Mouse (Mus musculus): ENCODE measurements at regions not wholly inside any gene's neighbourhood (a gene's known extent, or its start where the extent isn't known, plus 50 kb on each side); places are given as distances from the start of the nearest gene placed in this dataset.

DNA sequence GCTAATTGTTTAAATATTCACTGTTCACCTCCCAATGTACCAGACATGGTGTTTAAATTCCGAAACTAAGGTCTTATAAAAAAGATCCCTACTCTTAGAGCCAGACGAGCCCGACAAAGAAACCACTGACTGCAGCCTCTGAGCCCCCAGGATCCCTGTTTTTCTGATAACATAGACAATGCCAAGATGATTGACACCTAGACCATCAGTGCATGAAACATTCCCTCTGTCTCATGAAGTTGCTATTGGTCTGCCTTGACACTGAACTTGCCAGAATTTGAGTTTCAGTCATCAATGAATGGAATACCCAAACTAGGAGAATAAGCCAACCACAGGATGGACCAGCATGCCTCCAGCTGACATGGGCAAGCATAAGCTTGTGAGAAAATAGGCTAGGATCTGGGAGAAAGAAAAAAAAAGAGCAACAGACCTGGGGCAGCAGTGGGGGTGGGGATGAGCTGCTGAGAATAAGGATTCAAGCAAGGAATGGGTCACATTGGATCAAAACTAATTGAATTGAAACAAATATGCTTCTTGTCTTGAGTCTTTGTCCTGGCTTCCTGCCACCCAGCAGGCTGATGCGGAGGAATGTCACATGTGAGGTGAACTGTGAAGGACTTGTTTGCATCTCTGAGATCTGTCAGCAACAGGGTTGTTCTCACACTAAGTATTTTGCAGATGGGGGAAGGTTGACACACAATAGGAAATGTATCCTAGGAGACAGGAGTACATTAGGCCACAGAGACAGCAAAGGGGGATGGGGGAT, 333.0 kb downstream of the Lpin1 start:
- ATAC-seq (replicated peaks; ENCODE audit: insufficient number of reproducible peaks, low FRiP score, low TSS enrichment, poor library complexity, severe bottlenecking) = no peak

DNA sequence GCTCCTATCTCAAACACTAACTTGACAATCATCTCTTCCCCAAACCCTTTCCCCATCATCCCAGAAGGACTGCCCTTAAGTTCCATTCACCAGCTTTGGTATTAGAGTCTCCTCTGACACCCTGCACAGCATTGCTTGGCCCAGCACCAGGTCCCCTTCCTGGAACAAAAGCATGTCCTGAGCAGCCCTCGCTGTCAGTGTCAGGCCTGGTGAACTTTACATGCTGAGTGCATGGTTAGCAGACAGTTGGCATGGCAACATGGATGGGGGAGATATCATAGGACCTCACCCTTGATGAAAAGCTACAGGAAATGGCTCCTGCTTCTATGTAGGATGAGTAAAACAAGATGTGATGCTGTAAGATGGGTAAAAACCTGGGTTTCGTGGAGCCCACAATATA, 333.6 kb downstream of the Lpin1 start:
- no peak for ATAC-seq (replicated peaks; ENCODE audit: insufficient number of reproducible peaks, low FRiP score, low TSS enrichment, poor library complexity, severe bottlenecking)

DNA sequence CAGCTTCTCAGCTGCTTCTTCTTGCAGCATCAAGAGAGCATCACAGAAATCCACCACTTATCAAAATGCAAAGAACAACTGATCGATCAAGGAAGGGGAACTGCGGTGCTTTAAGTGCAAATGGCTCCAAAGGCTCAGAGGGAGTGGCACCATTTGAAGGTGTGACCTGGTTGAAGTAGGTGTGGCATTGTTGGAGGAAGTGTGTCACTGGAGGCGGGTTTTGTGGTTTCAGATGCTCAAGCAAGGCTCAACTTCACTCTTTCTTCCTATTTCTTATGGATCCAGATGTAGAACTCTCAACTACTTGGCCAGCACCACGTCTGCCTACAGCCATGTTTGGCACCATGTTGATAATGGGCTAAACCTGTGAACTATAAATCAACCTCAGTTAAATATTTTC, 334.5 kb downstream of the Lpin1 start:
- no peak for ATAC-seq (replicated peaks; ENCODE audit: insufficient number of reproducible peaks, low FRiP score, low TSS enrichment, poor library complexity, severe bottlenecking)

GRCm38 (mm10) chr12:16272441-16272840, 338.3 kb downstream of the Lpin1 start:
- no peak for ATAC-seq (replicated peaks; ENCODE audit: insufficient number of reproducible peaks, low FRiP score, low TSS enrichment, poor library complexity, severe bottlenecking)

DNA sequence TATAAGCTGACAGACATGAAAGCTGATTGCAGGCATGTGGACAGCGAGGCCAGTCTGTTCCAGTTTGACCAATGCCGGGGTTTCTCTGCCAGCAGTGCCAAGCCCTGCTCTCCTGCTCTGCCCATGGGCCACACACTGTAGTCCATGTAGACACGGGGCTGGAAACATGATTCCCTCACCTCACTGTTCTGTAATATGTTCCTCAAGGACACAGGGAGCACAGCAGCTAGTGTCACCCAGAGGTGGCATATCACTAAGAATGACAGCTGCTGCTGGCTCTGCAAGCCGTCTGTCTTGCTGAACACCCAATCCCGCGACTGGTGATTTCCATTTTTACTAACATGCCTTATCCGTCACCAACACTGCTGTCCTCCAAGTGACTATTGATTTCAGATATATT, 339.9 kb downstream of the Lpin1 start:
- ATAC-seq (replicated peaks; ENCODE audit: insufficient number of reproducible peaks, low FRiP score, low TSS enrichment, poor library complexity, severe bottlenecking) = no peak

- ATAC-seq (replicated peaks; ENCODE audit: insufficient number of reproducible peaks, low FRiP score, low TSS enrichment, poor library complexity, severe bottlenecking) = no peak
Observed at GRCm38 (mm10) chr12:16269706-16270105, 341.1 kb downstream of the Lpin1 start.

DNA sequence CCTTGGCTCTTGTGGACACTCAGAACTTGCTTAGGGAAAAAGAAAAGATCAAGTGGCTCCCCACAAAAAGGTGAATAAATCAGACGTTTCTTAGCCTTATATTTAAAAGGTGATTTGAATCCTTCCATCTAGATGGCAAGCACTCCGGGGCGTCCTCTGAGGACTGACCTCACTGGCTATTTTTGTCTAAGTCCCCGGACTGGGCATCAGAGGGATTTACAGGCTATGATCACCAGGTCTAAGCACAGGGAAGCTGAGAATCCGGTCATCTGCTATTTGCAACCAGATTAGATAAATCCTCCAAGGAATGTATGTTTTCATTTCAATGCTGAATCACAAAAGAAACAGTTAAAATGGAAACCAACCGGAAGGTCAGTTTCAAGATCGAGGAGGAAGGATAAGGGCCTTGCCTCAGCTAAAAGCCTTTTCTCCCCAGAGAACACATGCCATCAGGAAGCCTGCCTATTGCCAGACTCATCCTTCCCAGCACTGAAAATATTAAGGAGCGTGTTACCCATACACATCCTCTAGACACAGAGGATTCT, 342.1 kb downstream of the Lpin1 start:
- no peak for ATAC-seq (replicated peaks; ENCODE audit: insufficient number of reproducible peaks, low FRiP score, low TSS enrichment, poor library complexity, severe bottlenecking)

GRCm38 (mm10) chr12:16261465-16261864, 349.3 kb downstream of the Lpin1 start:
- ATAC-seq (replicated peaks; ENCODE audit: insufficient number of reproducible peaks, low FRiP score, low TSS enrichment, poor library complexity, severe bottlenecking) = no peak

DNA sequence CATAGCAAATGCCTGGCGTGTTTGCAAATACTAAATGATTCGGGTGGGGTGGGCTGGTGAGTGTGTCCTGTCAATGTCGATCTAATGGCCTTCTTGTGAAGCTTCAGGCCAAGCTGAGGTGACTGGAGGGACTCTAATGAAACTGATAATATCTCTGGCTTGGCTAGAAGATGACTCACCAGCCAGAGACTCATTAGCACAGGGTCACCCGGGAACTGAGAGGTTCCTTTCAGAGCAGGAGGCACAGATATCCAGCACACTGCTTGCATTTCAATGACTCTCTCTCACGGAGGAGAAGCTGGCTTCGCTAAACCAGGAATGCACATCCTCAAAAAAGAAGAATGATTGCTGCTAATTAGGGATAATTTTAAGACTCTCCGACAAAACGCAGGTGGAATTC, 349.8 kb downstream of the Lpin1 start:
- no peak for ATAC-seq (replicated peaks; ENCODE audit: insufficient number of reproducible peaks, low FRiP score, low TSS enrichment, poor library complexity, severe bottlenecking)

GRCm38 (mm10) chr12:16260501-16260900, 350.3 kb downstream of the Lpin1 start:
- ATAC-seq (replicated peaks; ENCODE audit: insufficient number of reproducible peaks, low FRiP score, low TSS enrichment, poor library complexity, severe bottlenecking) = no peak

GRCm38 (mm10) chr12:16250621-16251020, 360.1 kb downstream of the Lpin1 start:
- no peak for ATAC-seq (replicated peaks; ENCODE audit: insufficient number of reproducible peaks, low FRiP score, low TSS enrichment, poor library complexity, severe bottlenecking)

DNA sequence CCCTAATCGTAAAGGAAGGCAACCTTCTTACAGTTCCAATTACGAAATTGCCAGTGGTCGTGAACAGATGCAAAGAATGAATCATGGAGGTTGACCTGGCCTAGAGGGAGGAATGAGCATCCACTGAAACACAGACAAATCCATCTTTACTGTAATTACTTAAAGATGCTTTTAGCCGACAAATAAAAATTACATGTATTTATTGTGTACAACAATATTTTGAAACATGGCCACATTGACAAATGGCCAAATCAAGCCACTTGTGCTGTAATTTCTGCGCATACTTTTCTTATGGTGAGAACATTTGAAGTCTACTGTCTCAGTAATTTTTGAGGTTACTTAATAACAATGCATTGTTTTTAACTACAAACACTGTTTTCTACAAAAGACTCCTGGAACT, 360.7 kb downstream of the Lpin1 start:
- no peak for ATAC-seq (replicated peaks; ENCODE audit: insufficient number of reproducible peaks, low FRiP score, low TSS enrichment, poor library complexity, severe bottlenecking)

- no peak for ATAC-seq (replicated peaks; ENCODE audit: insufficient number of reproducible peaks, low FRiP score, low TSS enrichment, poor library complexity, severe bottlenecking)
Observed at GRCm38 (mm10) chr12:16239792-16240191, 371.0 kb downstream of the Lpin1 start.

- no peak for ATAC-seq (replicated peaks; ENCODE audit: insufficient number of reproducible peaks, low FRiP score, low TSS enrichment, poor library complexity, severe bottlenecking)
Observed at GRCm38 (mm10) chr12:16237498-16237897, 373.3 kb downstream of the Lpin1 start.

GRCm38 (mm10) chr12:16233559-16233958, 377.2 kb downstream of the Lpin1 start:
- no peak for ATAC-seq (replicated peaks; ENCODE audit: insufficient number of reproducible peaks, low FRiP score, low TSS enrichment, poor library complexity, severe bottlenecking)

DNA sequence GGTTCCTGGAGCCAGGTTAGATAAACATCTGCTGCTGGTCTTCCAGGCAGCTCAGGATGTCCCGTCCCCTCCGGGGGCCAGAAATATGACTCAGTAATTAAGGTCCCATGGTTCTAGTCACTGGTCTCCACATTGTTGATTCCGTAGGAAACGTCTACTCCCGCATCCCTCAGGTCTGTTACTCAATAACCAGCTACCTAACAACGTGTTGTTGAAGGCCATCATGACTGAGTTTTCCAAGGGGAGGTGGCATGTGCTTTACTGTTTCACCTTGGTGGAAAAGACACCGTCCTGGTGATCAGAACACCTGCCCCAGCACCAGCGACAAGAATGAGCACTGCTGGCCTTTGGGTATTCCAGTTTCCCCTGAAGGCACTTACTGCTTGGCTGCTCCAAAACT, 377.9 kb downstream of the Lpin1 start:
- no peak for ATAC-seq (replicated peaks; ENCODE audit: insufficient number of reproducible peaks, low FRiP score, low TSS enrichment, poor library complexity, severe bottlenecking)

- ATAC-seq (replicated peaks; ENCODE audit: insufficient number of reproducible peaks, low FRiP score, low TSS enrichment, poor library complexity, severe bottlenecking) = no peak
Observed at GRCm38 (mm10) chr12:16232051-16232450, 378.7 kb downstream of the Lpin1 start.

DNA sequence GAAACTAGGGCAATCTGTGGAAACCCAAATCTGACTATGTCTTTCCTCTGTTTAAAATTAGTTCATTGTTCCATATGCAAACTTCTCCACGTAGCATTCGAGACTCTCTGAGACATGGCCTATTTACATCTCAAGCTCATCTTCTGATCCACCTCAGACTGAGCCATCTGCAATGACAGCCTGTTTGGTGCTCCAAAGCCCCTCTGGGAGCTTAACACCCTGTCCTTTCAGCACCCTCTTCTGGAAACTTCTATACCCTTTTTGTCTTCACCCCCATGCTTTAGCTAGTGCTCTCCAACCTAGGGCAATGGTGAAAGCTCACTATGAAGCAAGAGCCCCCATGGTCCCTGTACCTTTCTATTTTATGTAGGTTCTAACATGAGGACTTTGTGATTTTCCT, 379.7 kb downstream of the Lpin1 start:
- no peak for ATAC-seq (replicated peaks; ENCODE audit: insufficient number of reproducible peaks, low FRiP score, low TSS enrichment, poor library complexity, severe bottlenecking)

DNA sequence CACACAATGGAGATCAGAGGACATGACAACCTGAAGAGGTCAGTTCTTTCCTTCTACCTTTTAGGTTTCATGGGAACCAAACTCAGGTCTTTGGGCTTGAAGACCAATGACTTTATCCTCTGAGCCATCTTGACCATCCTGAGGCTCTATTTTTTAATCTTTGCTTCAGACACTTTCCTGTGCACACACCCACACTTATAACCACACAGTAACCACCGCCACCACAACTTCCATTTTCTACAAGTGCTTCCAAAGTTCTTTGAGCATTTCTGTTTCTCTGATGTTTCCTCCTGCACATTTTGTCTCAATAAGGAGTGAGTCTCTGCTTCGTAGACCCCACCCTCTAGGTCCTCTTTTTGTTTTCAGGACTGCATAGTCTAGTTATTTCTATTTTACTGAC, 385.3 kb downstream of the Lpin1 start:
- no peak for ATAC-seq (replicated peaks; ENCODE audit: insufficient number of reproducible peaks, low FRiP score, low TSS enrichment, poor library complexity, severe bottlenecking)

DNA sequence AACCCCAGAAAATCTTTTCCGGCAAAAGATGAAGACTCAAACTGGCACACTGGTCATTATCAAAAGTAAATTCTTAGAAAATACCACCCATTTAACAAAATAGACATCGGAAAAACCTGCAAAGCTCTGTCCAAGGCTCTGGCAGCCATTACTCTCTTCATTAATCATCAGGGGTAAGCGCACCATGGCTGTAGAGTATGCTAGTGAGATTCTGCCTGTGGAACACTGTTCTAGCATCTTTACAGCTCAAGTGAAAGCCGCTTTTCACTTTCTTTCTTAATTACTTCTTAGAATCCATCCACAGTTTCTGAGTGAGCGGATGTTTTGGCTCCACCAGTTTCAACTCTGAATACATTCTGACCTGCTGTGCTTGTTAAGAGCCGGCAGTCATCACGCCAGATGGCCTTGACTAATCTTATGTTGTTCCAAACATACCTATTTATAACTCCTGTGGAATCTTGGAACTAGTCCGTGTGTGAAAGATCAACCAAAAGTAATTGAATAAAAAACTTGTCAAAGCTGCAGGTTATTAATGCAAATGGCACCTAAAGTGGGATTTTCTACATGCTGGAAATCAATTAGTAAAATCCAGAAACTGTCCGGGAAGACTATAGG, 387.8 kb downstream of the Lpin1 start:
- no peak for ATAC-seq (replicated peaks; ENCODE audit: insufficient number of reproducible peaks, low FRiP score, low TSS enrichment, poor library complexity, severe bottlenecking)

Measured in monocyte, adult 5-6 weeks (primary cell).